Mouse (Mus musculus): ENCODE measurements at regions not wholly inside any gene's neighbourhood (a gene's known extent, or its start where the extent isn't known, plus 50 kb on each side); places are given as distances from the start of the nearest gene placed in this dataset.
A peak's percentile ranks its signal among the peaks of the same experiment; 100 is the strongest.

DNA sequence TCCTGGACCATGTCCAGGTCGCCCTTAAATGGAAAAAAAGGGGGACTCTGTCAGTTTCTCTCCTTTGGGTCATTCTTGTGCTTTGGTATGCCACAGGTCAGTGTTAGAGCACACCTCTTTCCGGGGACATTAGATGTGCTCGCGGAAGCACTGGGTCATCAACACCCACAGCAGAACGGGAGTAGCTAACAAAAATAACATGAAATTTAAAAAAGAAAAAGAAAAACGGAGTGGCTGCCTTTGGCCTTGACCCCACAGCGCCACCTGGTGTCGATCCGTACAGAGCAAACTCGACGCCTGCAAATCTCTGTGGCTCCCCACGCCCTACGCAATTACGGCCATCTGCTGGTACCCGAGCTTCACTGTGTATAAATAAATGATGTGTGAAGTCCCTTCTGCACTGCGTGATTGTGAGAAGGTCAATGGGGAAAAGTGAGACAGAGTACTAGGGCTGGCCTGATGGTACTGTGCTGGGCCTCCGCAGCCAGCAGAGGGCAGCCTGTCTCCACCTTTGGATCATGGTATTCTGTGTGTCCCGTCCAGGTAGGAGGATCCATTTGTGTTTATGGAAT is 99.0 kb upstream of the Slc7a12 start:
- peak in 1 of 2 experiments; percentile 4 for DNase-seq (ENCODE audit: low spot score in 2 of 2)

- DNase-seq (ENCODE audit: low spot score in 2 of 2), result no peak
These were observed 89.8 kb upstream of the Slc7a12 start for GRCm38 (mm10) chr3:14390656-14391055.

DNA sequence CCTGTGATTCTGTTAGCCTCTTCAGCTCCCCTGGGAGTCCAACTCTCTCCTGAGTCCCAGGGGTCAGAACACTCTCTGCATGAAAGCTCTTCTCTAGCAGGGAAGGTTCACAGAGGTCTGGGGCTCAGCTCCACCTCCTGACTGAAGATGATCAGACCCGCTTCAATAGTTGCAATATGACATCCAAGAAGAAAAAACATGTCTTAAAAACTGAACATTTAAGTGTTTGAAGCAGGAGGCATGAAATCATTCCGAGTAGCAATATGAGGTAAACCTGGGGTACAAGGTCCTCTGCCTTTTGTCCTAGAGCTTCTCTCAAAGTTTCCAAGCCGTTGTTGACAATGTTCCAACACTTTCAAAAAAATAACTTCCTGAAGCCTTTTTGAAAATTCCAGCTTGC is 81.8 kb upstream of the Slc7a12 start:
- no peak for DNase-seq (ENCODE audit: low spot score in 2 of 2)

DNA sequence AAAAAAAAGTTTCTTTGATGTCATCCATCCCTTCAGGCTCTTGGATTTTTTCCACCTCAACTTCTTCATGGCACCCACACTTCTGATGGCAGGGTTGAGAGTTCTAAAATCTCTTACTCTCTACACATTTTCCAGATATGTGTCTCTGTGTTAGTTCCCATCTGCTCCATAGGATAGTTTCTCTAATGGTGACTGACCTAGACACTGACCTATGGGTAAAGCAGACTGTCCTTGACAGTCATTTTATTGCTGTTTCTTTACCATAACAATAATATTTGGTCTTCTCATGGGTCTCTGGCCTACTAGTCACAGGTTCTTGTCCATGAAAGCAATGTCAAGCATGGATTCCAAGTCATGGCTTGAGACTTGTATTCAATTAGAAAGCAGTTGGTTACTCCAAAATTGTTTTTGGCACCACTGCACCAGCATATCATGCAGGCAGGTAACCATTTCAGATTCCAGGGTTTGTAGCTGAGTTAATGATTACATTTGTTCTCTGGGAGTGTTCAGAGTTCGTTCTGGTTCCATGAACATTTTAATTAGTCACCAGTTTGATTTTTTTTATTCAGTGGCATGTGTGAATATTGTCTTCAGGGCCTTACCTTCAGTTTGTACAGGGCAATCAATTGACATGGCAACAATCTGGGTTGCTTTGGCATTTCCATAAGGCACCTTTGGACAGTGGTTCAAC is 71.9 kb upstream of the Slc7a12 start:
- no peak for DNase-seq (ENCODE audit: low spot score in 2 of 2)
